Mouse (Mus musculus) left cerebral cortex, postnatal 4 days (tissue): ENCODE results near the gene Rad51. TPM values are rescaled to one million over a fixed set of nuclear protein-coding genes. Genes with fewer than 3 reads are reported as not detected.

Experiments used
- total RNA-seq, 2 experiments: library from RNA; stranded (reverse); gene quantifications; 2 replicates each; pipeline ENCODE4 v1.2.3; 2021

The Rad51 gene
- total RNA-seq, 2 experiments from 2014 or later = 4.8 to 7.3 TPM

Other genes starting within 250 kb of the Rad51 start
- gene Bahd1, start 212.4 kb upstream of the Rad51 start, total RNA-seq = 10 to 100 TPM; 32.3 to 35.6 TPM
- gene Chst14, start 186.3 kb upstream of the Rad51 start, total RNA-seq = 1 to 10 TPM; 4.0 to 4.3 TPM
- gene Ccdc32, start 83.4 kb upstream of the Rad51 start, total RNA-seq = 10 to 100 TPM; 41.6 to 43.4 TPM
- 1 to 10 TPM; 8.2 to 8.5 TPM for gene Rpusd2, start 78.0 kb upstream of the Rad51 start, total RNA-seq
- gene Knl1, start 65.7 kb upstream of the Rad51 start, total RNA-seq = 1 to 10 TPM; 3.3 to 3.4 TPM
- gene Rmdn3, start 44.2 kb downstream of the Rad51 start, total RNA-seq = 10 to 100 TPM; 38.4 to 44.5 TPM
- not detected for gene Gchfr, start 55.0 kb downstream of the Rad51 start, total RNA-seq
- not detected for gene Gm14137, start 61.7 kb downstream of the Rad51 start, total RNA-seq
- 10 to 100 TPM; 51.3 to 52.0 TPM for gene Zfyve19, start 95.8 kb downstream of the Rad51 start, total RNA-seq
- 10 to 100 TPM; 25.0 to 25.1 TPM for gene Dnajc17, start 96.0 kb downstream of the Rad51 start, total RNA-seq
- gene Ppp1r14d, start 117.1 kb downstream of the Rad51 start, total RNA-seq = not detected
- under 1 TPM; 0.26 to 0.83 TPM for gene Spint1, start 124.6 kb downstream of the Rad51 start, total RNA-seq
- 10 to 100 TPM; 20.4 to 23.9 TPM for gene Rhov, start 158.5 kb downstream of the Rad51 start, total RNA-seq
- gene Vps18, start 175.9 kb downstream of the Rad51 start, total RNA-seq = 10 to 100 TPM; 29.3 to 31.3 TPM
- 1 to 10 TPM; 5.3 to 6.8 TPM for gene Dll4, start 213.0 kb downstream of the Rad51 start, total RNA-seq
- 1 to 10 TPM; 6.7 to 7.7 TPM for gene Chac1, start 238.4 kb downstream of the Rad51 start, total RNA-seq